Mouse (Mus musculus): ENCODE data around the gene Higd2a. TPM values are rescaled to one million over a fixed set of nuclear protein-coding genes. Genes with fewer than 3 reads are reported as not detected.
"Not testable (repeated sequence)": the region's sequence is repeated elsewhere in the genome, so short reads cannot be mapped to it uniquely, and the experiment has no call there.

The Higd2a gene
- total RNA-seq, 2 experiments from 2014 or later: 151 TPM

DNA sequence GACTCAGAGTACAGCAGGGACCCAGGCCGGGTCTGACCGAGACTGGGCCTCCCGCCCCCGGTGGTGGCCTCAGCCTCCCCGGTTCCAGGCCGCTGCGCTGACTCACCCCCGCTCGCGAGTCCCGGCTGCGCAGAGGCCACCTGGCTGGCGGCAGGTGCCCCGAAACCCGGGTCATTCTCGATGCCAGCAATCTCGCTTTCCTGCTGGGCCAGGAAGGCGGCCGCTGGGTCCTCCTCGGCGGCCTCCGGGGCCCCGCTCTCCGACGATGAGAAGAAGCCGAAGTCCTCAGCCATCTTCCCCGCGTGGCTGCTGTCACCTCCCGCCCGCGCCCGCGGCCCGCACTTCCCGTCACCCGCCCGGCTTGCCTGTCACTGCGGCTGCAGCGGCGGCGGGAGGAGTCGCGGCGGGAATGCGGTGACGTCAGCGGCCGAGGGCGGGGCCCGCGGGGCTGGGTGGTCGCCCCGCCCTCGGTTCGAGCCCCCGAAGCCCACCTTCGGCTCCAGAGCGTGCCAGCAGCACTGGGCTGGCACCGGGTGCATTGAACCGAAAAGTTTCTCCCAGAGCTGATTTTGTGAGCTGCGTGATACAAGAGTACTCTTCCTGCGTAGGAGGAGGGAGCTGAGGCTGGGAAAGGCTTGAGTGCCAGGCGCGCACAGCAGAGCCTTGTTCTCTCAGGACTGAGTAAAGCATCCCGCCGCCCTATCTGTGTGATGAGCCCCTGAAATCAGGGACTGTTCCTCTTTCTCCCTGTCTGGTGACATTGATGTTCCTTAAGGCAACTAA is 21.2 kb downstream of the Higd2a start, which contains the start of gene Cltb:
TSS of gene Cltb (minus strand) at position 373 of the 783 bp plus-strand sequence.
- intact Hi-C loops (cut with DNase I): loop anchor here (2.0 kb wide), 1 partner anchor 20 kb away; the partner anchor contains the start of genes Higd2a and Nop16
- DNase-seq (ENCODE audit: low spot score in 2 of 2): peak; percentile 92

- DNase-seq (ENCODE audit: low spot score in 2 of 2); intact Hi-C loops (cut with DNase I): not testable (repeated sequence)
These were observed 23.1 kb downstream of the Higd2a start for GRCm38 (mm10) chr13:54613141-54613540.

DNA sequence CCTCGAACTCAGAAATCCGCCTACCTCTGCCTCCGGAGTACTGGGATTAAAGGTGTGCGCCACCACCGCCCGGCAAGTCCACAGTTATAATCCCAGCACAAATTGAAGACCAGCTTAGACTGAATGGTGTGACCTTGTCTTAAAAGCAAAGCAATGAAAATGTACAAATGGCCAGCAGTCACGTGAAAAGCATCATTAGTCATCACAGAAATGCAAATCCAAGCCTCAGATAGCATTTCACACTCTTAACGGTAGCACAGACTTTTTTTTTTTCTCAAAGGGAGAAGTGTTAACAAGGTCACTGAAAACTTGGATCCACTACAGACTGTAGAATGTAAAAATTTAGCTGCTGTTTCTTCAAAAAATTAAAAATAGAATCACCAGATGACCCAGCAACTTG is 26.3 kb downstream of the Higd2a start:
- intact Hi-C loops (cut with DNase I): no loop called here
- no peak for DNase-seq (ENCODE audit: low spot score in 2 of 2)

DNA sequence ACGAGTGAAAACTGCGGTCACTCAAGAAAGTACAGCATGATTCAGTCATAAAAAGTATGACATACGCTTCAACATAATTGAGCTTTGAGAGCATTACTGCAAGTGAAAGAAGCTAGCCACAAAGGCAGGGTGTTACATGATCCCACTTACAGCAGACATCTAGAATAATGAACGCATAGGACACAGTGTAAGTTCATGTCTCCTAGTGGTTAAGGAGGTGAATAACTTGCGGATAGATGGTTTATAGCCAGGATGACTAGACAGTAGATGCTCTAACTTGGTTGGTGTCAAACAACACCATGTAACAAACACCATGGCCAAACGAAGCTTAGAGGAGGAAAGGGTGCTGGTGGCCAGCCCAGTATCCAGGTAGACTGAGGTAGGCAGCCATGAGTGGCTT is 27.0 kb downstream of the Higd2a start:
- DNase-seq (ENCODE audit: low spot score in 2 of 2): no peak
- intact Hi-C loops (cut with DNase I): no loop called here

DNA sequence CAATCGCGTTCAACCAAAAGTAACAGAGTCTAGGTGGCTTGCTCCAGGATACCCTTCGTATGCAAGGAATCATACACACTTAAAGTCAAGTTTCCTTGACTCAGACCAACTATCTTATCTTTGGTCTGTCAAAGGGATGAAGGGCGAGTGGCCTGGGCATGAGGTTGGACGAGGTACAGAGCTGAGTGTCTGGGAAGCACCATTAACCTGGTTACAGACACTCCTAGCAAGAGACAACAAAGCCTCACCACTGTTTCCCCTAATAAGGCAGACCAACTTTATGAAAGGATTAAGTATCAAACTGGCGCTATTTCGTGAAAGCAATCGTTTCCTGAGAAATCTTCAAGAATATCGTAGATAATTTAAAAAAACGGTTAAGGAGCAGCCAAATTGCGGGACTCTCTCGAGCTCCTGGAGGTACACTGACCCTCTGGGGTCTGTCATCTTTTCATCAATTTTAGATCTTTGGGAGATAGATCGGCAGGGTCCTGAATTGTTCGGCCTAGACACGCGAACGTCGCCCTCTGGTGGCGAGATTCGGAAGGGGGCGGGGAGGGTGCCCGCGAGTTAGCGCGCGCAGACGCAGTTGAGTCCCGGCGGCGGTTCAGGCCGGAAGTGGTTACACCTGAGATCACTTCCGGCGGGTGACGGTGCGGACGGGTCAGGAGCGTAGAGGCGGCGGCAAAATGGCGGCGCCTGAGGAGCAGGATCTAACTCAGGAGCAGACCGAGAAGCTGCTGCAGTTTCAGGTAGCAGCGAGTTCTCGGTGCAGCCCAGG is 31.3 kb downstream of the Higd2a start, which contains the start of gene Faf2:
TSS of gene Faf2 (plus strand) at position 630 of the 778 bp plus-strand sequence.
- intact Hi-C loops (cut with DNase I): no loop called here
- peak; percentile 99 for DNase-seq (ENCODE audit: low spot score in 2 of 2)

DNA sequence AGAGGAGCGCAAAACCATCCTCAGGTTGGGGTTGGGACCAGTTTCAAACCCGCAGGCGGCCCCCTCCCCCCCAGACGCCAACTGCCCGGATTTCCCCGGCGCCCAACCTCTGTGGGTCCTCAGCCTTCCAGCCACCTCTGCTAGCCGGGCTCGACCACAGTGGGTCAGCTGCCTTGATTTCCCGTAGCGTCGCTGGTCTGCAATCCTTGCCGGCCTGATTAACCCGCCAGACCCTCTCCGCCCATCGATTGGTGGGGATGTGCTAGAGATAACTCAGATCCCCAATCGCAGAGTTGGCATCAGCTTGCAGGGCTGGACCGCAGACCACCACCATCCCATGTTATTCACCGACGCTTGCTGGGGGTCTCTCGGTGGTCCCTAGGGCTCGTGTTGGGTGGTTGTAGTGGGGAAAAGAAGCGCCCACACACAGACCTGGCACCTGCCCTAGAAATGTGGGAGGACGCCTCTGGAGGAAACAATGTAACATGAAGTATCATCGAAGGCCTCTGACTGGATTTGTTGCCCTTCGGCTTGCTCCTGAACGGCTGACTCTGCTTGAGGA is 32.0 kb downstream of the Higd2a start:
- intact Hi-C loops (cut with DNase I): no loop called here
- no peak for DNase-seq (ENCODE audit: low spot score in 2 of 2)

GRCm38 (mm10) chr13:54629128-54629527 is 39.1 kb downstream of the Higd2a start:
- intact Hi-C loops (cut with DNase I): no loop called here
- no peak for DNase-seq (ENCODE audit: low spot score in 2 of 2)

- DNase-seq (ENCODE audit: low spot score in 2 of 2): no peak
These were observed 42.8 kb downstream of the Higd2a start for GRCm38 (mm10) chr13:54632731-54633277.

DNA sequence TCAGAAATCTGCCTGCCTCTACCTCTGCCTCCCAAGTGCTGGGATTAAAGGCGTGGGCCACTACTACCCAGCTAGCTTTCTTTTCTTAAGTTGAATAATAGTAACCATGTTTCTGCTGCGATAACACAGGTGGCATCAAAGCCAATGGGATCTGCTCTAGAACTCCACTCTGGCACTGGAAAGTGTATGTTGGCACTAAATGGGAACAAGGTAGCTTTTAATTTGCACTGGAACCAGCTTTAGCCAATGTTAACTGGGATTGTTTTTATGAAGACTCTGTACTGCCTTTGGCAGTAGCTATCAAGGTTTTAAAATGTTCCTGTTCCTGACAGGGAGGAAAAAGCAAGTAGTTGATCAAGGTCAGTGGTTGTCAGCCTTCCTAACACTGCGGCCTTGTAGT is 45.0 kb downstream of the Higd2a start:
- intact Hi-C loops (cut with DNase I): no loop called here
- no peak for DNase-seq (ENCODE audit: low spot score in 2 of 2)

More at GRCm38 (mm10) chr13:54632731-54633277, 42.8 kb downstream of the Higd2a start:
- intact Hi-C loops (cut with DNase I): loop anchor here (5.0 kb wide), 1 partner anchor 44 kb away; no protein-coding TSS in a partner anchor

Small RNA genes lying within 50 kb of the gene (microRNA-seq; reads per million reads assigned to microRNA genes)
- gene Gm24195: 0 reads per million in 2 experiments

Other genes starting within 250 kb of the Higd2a start
- 100 to 1,000 TPM; 714 to 786 TPM for gene Cplx2, start 218.9 kb upstream of the Higd2a start, total RNA-seq (2021)
- 10 to 100 TPM; 33.4 to 35.6 TPM for gene Thoc3, start 121.4 kb upstream of the Higd2a start, total RNA-seq (2021)
- gene Simc1, start 86.4 kb upstream of the Higd2a start, total RNA-seq (2021): 10 to 100 TPM; 13.5 to 14.4 TPM
- gene 4833439L19Rik, start 24.8 kb upstream of the Higd2a start, total RNA-seq (2021): 100 to 1,000 TPM; 137 to 143 TPM
- 10 to 100 TPM; 22.0 to 24.0 TPM for gene Arl10, start 15.2 kb upstream of the Higd2a start, total RNA-seq (2021)
- gene Nop16, start 117 bp upstream of the Higd2a start, total RNA-seq (2021): 10 to 100 TPM; 19.7 to 26.9 TPM
- gene Cltb, start 21.1 kb downstream of the Higd2a start, total RNA-seq (2021): 100 to 1,000 TPM; 308 to 312 TPM
- 10 to 100 TPM; 51.6 to 61.1 TPM for gene Faf2, start 31.6 kb downstream of the Higd2a start, total RNA-seq (2021)
- gene Rnf44, start 103.7 kb downstream of the Higd2a start, total RNA-seq (2021): 100 to 1,000 TPM; 166 to 176 TPM
- under 1 TPM; 0.14 to 0.23 TPM for gene Cdhr2, start 111.3 kb downstream of the Higd2a start, total RNA-seq (2021)
- gene Gprin1, start 159.7 kb downstream of the Higd2a start, total RNA-seq (2021): 100 to 1,000 TPM; 120 to 145 TPM
- gene Sncb, start 176.4 kb downstream of the Higd2a start, total RNA-seq (2021): 100 to 1,000 TPM; 785 to 906 TPM
- gene Eif4e1b, start 193.8 kb downstream of the Higd2a start, total RNA-seq (2021): not detected
- gene Tspan17, start 199.2 kb downstream of the Higd2a start, total RNA-seq (2021): 10 to 100 TPM; 69.3 to 79.1 TPM

Measured in left cerebral cortex, postnatal 25 days (tissue).